Mouse (Mus musculus) granulocyte monocyte progenitor cell, adult 5-6 weeks (primary cell): ENCODE measurements around the gene Mrpl2. TPM values are rescaled to one million over a fixed set of nuclear protein-coding genes. Genes with fewer than 3 reads are reported as not detected.

Experiments
- ATAC-seq: replicated peaks from 2 replicates; pipeline ENCODE4 v1.8.0; 2016; ENCODE audit warnings: mild to moderate bottlenecking, moderate TSS enrichment, inconsistent platforms; ENCODE audit not compliant: poor library complexity, severe bottlenecking
- total RNA-seq, 2 experiments: library from RNA; stranded (forward) in 1 of 2; stranded (reverse) in 1 of 2; fragments of 200-712, 200-1000 nt in 1 of 2; fragments of >200 nt in 1 of 2; fragmentation: Nextera tagmentation in 1 of 2; gene quantifications; 2 replicates each; pipeline ENCODE4 v1.2.3; 2014 to 2017

The Mrpl2 gene
- total RNA-seq, 2 experiments from 2014 or later: 103 to 106 TPM

GRCm38 (mm10) chr17:46699245-46699644, 53.2 kb downstream of the Mrpl2 start:
- no peak for ATAC-seq

Other genes starting within 250 kb of the Mrpl2 start
- not detected in 2 replicates for gene Crip3, start 217.3 kb upstream of the Mrpl2 start, total RNA-seq (2014; fragmentation: Nextera tagmentation)
- gene Crip3, start 217.3 kb upstream of the Mrpl2 start, total RNA-seq (2017): not detected in 2 replicates
- not detected in 2 replicates for gene Slc22a7, start 207.8 kb upstream of the Mrpl2 start, total RNA-seq (2014; fragmentation: Nextera tagmentation)
- not detected in 2 replicates for gene Slc22a7, start 207.8 kb upstream of the Mrpl2 start, total RNA-seq (2017)
- gene Ttbk1, start 158.6 kb upstream of the Mrpl2 start, total RNA-seq (2014; fragmentation: Nextera tagmentation): 0.09 TPM in 1 of 2 replicates, not detected in the other
- gene Ttbk1, start 158.6 kb upstream of the Mrpl2 start, total RNA-seq (2017): not detected in 2 replicates
- 33.1 and 50.1 TPM in 2 replicates for gene Dnph1, start 149.5 kb upstream of the Mrpl2 start, total RNA-seq (2014; fragmentation: Nextera tagmentation)
- gene Dnph1, start 149.5 kb upstream of the Mrpl2 start, total RNA-seq (2017): 18.8 and 25.8 TPM in 2 replicates
- 14.2 and 34.8 TPM in 2 replicates for gene Cul9, start 99.8 kb upstream of the Mrpl2 start, total RNA-seq (2014; fragmentation: Nextera tagmentation)
- 7.5 and 8.9 TPM in 2 replicates for gene Cul9, start 99.8 kb upstream of the Mrpl2 start, total RNA-seq (2017)
- 27.4 and 42.7 TPM in 2 replicates for gene Srf, start 90.1 kb upstream of the Mrpl2 start, total RNA-seq (2014; fragmentation: Nextera tagmentation)
- 29.6 and 47.7 TPM in 2 replicates for gene Srf, start 90.1 kb upstream of the Mrpl2 start, total RNA-seq (2017)
- gene Ptk7, start 16.7 kb upstream of the Mrpl2 start, total RNA-seq (2014; fragmentation: Nextera tagmentation): 3.6 and 4.3 TPM in 2 replicates
- gene Ptk7, start 16.7 kb upstream of the Mrpl2 start, total RNA-seq (2017): 3.7 and 3.8 TPM in 2 replicates
- gene Klc4, start 207 bp upstream of the Mrpl2 start, total RNA-seq (2014; fragmentation: Nextera tagmentation): 5.6 and 8.5 TPM in 2 replicates
- gene Klc4, start 207 bp upstream of the Mrpl2 start, total RNA-seq (2017): 7.9 and 11.5 TPM in 2 replicates
- 16.8 and 21.6 TPM in 2 replicates for gene Cul7, start 4.1 kb downstream of the Mrpl2 start, total RNA-seq (2014; fragmentation: Nextera tagmentation)
- gene Cul7, start 4.1 kb downstream of the Mrpl2 start, total RNA-seq (2017): 10.0 and 13.2 TPM in 2 replicates
- 15.7 and 21.3 TPM in 2 replicates for gene Rrp36, start 28.1 kb downstream of the Mrpl2 start, total RNA-seq (2014; fragmentation: Nextera tagmentation)
- gene Rrp36, start 28.1 kb downstream of the Mrpl2 start, total RNA-seq (2017): 48.2 and 66.9 TPM in 2 replicates
- gene Mea1, start 32.6 kb downstream of the Mrpl2 start, total RNA-seq (2014; fragmentation: Nextera tagmentation): 56.5 and 76.8 TPM in 2 replicates
- 73.8 and 82.4 TPM in 2 replicates for gene Mea1, start 32.6 kb downstream of the Mrpl2 start, total RNA-seq (2017)
- gene Klhdc3, start 34.7 kb downstream of the Mrpl2 start, total RNA-seq (2014; fragmentation: Nextera tagmentation): 62.5 and 77.9 TPM in 2 replicates
- gene Klhdc3, start 34.7 kb downstream of the Mrpl2 start, total RNA-seq (2017): 26.8 and 30.9 TPM in 2 replicates
- gene Ppp2r5d, start 58.9 kb downstream of the Mrpl2 start, total RNA-seq (2014; fragmentation: Nextera tagmentation): 48.7 and 49.3 TPM in 2 replicates
- 45.9 and 57.1 TPM in 2 replicates for gene Ppp2r5d, start 58.9 kb downstream of the Mrpl2 start, total RNA-seq (2017)
- 9.7 and 22.9 TPM in 2 replicates for gene Pex6, start 65.2 kb downstream of the Mrpl2 start, total RNA-seq (2014; fragmentation: Nextera tagmentation)
- gene Pex6, start 65.2 kb downstream of the Mrpl2 start, total RNA-seq (2017): 11.3 and 13.2 TPM in 2 replicates
- gene Gnmt, start 82.9 kb downstream of the Mrpl2 start, total RNA-seq (2014; fragmentation: Nextera tagmentation): 1.1 TPM in 1 of 2 replicates, not detected in the other
- gene Gnmt, start 82.9 kb downstream of the Mrpl2 start, total RNA-seq (2017): 1.0 TPM in 1 of 2 replicates, not detected in the other
- 68.6 and 80.8 TPM in 2 replicates for gene Cnpy3, start 106.0 kb downstream of the Mrpl2 start, total RNA-seq (2014; fragmentation: Nextera tagmentation)
- 100 and 121 TPM in 2 replicates for gene Cnpy3, start 106.0 kb downstream of the Mrpl2 start, total RNA-seq (2017)
- gene Ptcra, start 117.5 kb downstream of the Mrpl2 start, total RNA-seq (2014; fragmentation: Nextera tagmentation): 1.3 TPM in 1 of 2 replicates, not detected in the other
- not detected in 2 replicates for gene Ptcra, start 117.5 kb downstream of the Mrpl2 start, total RNA-seq (2017)
- 18.0 and 37.9 TPM in 2 replicates for gene 2310039H08Rik, start 126.4 kb downstream of the Mrpl2 start, total RNA-seq (2014; fragmentation: Nextera tagmentation)
- 21.5 and 26.9 TPM in 2 replicates for gene 2310039H08Rik, start 126.4 kb downstream of the Mrpl2 start, total RNA-seq (2017)
- gene Rpl7l1, start 136.4 kb downstream of the Mrpl2 start, total RNA-seq (2014; fragmentation: Nextera tagmentation): 77.5 and 102 TPM in 2 replicates
- 153 and 206 TPM in 2 replicates for gene Rpl7l1, start 136.4 kb downstream of the Mrpl2 start, total RNA-seq (2017)
- 24.6 and 25.8 TPM in 2 replicates for gene Bicral, start 212.3 kb downstream of the Mrpl2 start, total RNA-seq (2014; fragmentation: Nextera tagmentation)
- 9.0 and 11.7 TPM in 2 replicates for gene Bicral, start 212.3 kb downstream of the Mrpl2 start, total RNA-seq (2017)
- gene Tbcc, start 244.5 kb downstream of the Mrpl2 start, total RNA-seq (2014; fragmentation: Nextera tagmentation): 7.9 and 11.4 TPM in 2 replicates
- gene Tbcc, start 244.5 kb downstream of the Mrpl2 start, total RNA-seq (2017): 9.1 and 14.0 TPM in 2 replicates